Mouse (Mus musculus) hindbrain, postnatal 0 days (tissue): ENCODE measurements around the gene Ccnjl. TPM values are rescaled to one million over a fixed set of nuclear protein-coding genes. Genes with fewer than 3 reads are reported as not detected.

ENCODE experiments used
- ATAC-seq: fragments of 200-750 bp; cut with Nextera tagmentation; 2 replicates; pipeline ENCODE4 v1.8.0; 2017; ENCODE audit warnings: mild to moderate bottlenecking, moderate TSS enrichment, moderate library complexity
- DNase-seq: peaks from one replicate; pipeline ENCODE4 v3.0.0-alpha.2; 2015; ENCODE audit warnings: low spot score
- H3K27ac ChIP-seq: fragments of 300-500 bp; sonication (generic); 2 replicates; pipeline ENCODE4 v1.5.1; 2014; ENCODE audit warnings: mild to moderate bottlenecking
- H3K27me3 ChIP-seq: fragments of 300-500 bp; sonication (generic); 2 replicates; pipeline ENCODE4 v1.6.1; 2014; ENCODE audit warnings: low read length, mixed read lengths; ENCODE audit not compliant: insufficient read depth
- H3K36me3 ChIP-seq: fragments of 300-500 bp; sonication (generic); 2 replicates; pipeline ENCODE4 v1.6.1; 2014; ENCODE audit warnings: low read length, mixed read lengths; ENCODE audit not compliant: insufficient read depth
- H3K4me1 ChIP-seq: fragments of 300-500 bp; sonication (generic); 2 replicates; pipeline ENCODE4 v1.6.1; 2014; ENCODE audit warnings: antibody characterized with exemption, low read length, mixed read lengths; ENCODE audit not compliant: insufficient read depth
- H3K4me2 ChIP-seq: fragments of 300-500 bp; sonication (generic); 2 replicates; pipeline ENCODE4 v1.6.1; 2014; ENCODE audit warnings: low read depth, mild to moderate bottlenecking, low read length, moderate library complexity, mixed read lengths
- H3K4me3 ChIP-seq: fragments of 300-500 bp; sonication (generic); 2 replicates; pipeline ENCODE4 v1.5.1; 2014; ENCODE audit warnings: low read length
- H3K9ac ChIP-seq: fragments of 300-500 bp; sonication (generic); replicated peaks from 2 replicates; pipeline ENCODE4 v1.6.1; 2014; ENCODE audit warnings: mild to moderate bottlenecking, low read length, moderate library complexity, mixed read lengths
- H3K9me3 ChIP-seq: fragments of 300-500 bp; sonication (generic); 2 replicates; pipeline ENCODE4 v1.6.1; 2016; ENCODE audit warnings: low read length, mixed read lengths
- CTCF ChIP-seq: IDR thresholded peaks from 2 replicates; pipeline ENCODE4 v1.5.1; 2016; ENCODE audit warnings: antibody characterized with exemption, control low read depth, low read depth
- WGBS: fragments of 180-500 bp; shearing (Covaris S2); extraction: QIAGEN DNeasy Blood & Tissue Kit; methylation state at CpG from one replicate; pipeline ENCODE4 v1.1.7; 2014; 5-methylcytosine and 5-hydroxymethylcytosine counted together
- polyA plus RNA-seq: library from polyadenylated mRNA; unstranded; fragments of >200 nt; fragmentation: Nextera tagmentation; extraction: Ambion mirVana; gene quantifications from 2 replicates; pipeline ENCODE4 v1.2.1, GENCODE M21; 2015
- total RNA-seq: library from RNA; depleted of rRNA; stranded (reverse); fragments of >200 nt; gene quantifications from 2 replicates; pipeline ENCODE4 v1.2.3, GENCODE M21; 2014

Ccnjl gene
- total and polyA plus RNA-seq, 2 experiments from 2014 or later, result 2.4 to 5.5 TPM

GRCm38 (mm10) chr11:43505188-43505587 is 23.4 kb upstream of the Ccnjl start:
- WGBS, result 58% methylated on average over 7 of the region's 7 CpGs
- TF ChIP-seq CTCF, result no peak
- Histone ChIP-seq H3K4me3 (no peak overlapping the region), H3K27me3 (no peaks in the 10 kb centered on the region), H3K27ac (no peak overlapping the region), H3K9me3 (no peaks in the 10 kb centered on the region), H3K4me2 (no peak overlapping the region), H3K9ac (no peak overlapping the region), H3K4me1 (no peaks in the 10 kb centered on the region), H3K36me3 (no peaks in the 10 kb centered on the region)
- ATAC-seq (no peak), DNase-seq (no peak)

GRCm38 (mm10) chr11:43507976-43508375 is 20.6 kb upstream of the Ccnjl start:
- TF ChIP-seq CTCF, result no peak
- Histone ChIP-seq H3K36me3 (no peaks in the 10 kb centered on the region), H3K9me3 (no peaks in the 10 kb centered on the region), H3K9ac (no peak overlapping the region), H3K27me3 (no peaks in the 10 kb centered on the region), H3K4me1 (no peaks in the 10 kb centered on the region), H3K27ac (no peak overlapping the region), H3K4me2 (no peak overlapping the region), H3K4me3 (no peak overlapping the region)
- DNase-seq (peak; percentile 21), ATAC-seq (no peak)
- WGBS, result 66% methylated on average over 6 of the region's 6 CpGs

GRCm38 (mm10) chr11:43509878-43510277 is 18.7 kb upstream of the Ccnjl start:
- no peaks in the 10 kb centered on the region for H3K9me3 ChIP-seq
- H3K27ac ChIP-seq, result no peak overlapping the region
- 91% methylated on average over 5 of the region's 5 CpGs for WGBS
- no peaks in the 10 kb centered on the region for H3K27me3 ChIP-seq
- DNase-seq, result no peak
- TF ChIP-seq CTCF, result no peak
- no peak overlapping the region for H3K4me2 ChIP-seq
- H3K4me3 ChIP-seq, result no peak overlapping the region
- H3K4me1 ChIP-seq, result no peaks in the 10 kb centered on the region
- no peak for ATAC-seq
- H3K9ac ChIP-seq, result no peak overlapping the region
- H3K36me3 ChIP-seq, result no peaks in the 10 kb centered on the region

- 73% methylated on average over 2 of the region's 2 CpGs for whole genome bisulfite sequencing
- Histone ChIP-seq H3K4me1 (no peaks in the 10 kb centered on the region), H3K27ac (no peak overlapping the region), H3K27me3 (no peaks in the 10 kb centered on the region), H3K9me3 (no peaks in the 10 kb centered on the region), H3K36me3 (no peaks in the 10 kb centered on the region), H3K4me3 (no peak overlapping the region), H3K4me2 (no peak overlapping the region), H3K9ac (no peak overlapping the region)
- ATAC-seq, result no peak
- no peak for TF ChIP-seq CTCF
- DNase-seq, result no peak
Measured at GRCm38 (mm10) chr11:43512661-43513190, 15.9 kb upstream of the Ccnjl start.

- peak; percentile 62 for TF ChIP-seq CTCF
- H3K9ac ChIP-seq, result no peak overlapping the region
- H3K4me3 ChIP-seq, result no peak overlapping the region
- 51% methylated on average over 8 of the region's 8 CpGs for WGBS
- no peaks in the 10 kb centered on the region for H3K9me3 ChIP-seq
- H3K27me3 ChIP-seq, result no peaks in the 10 kb centered on the region
- no peak overlapping the region for H3K27ac ChIP-seq
- ATAC-seq, result peak; percentile 33; the same call in 1 of the 2 replicates
- peak; percentile 31 for DNase-seq
- no peaks in the 10 kb centered on the region for H3K4me1 ChIP-seq
- H3K4me2 ChIP-seq, result no peak overlapping the region
- H3K36me3 ChIP-seq, result no peaks in the 10 kb centered on the region
Measured at GRCm38 (mm10) chr11:43516344-43517021, 12.1 kb upstream of the Ccnjl start.

- Histone ChIP-seq H3K4me2 (no peak overlapping the region), H3K27me3 (no peaks in the 10 kb centered on the region), H3K4me3 (no peak overlapping the region), H3K36me3 (no peaks in the 10 kb centered on the region), H3K27ac (no peak overlapping the region), H3K9ac (no peak overlapping the region), H3K4me1 (no peaks in the 10 kb centered on the region), H3K9me3 (no peaks in the 10 kb centered on the region)
- DNase-seq (peak; percentile 51), ATAC-seq (no peak; the same call in 1 of the 2 replicates)
- no peak for TF ChIP-seq CTCF
- 46% methylated on average over 11 of the region's 11 CpGs for WGBS
Measured at GRCm38 (mm10) chr11:43517641-43518040, 10.9 kb upstream of the Ccnjl start.

- no peak overlapping the region for H3K27ac ChIP-seq
- peak; percentile 31 for TF ChIP-seq CTCF
- no peaks in the 10 kb centered on the region for H3K4me1 ChIP-seq
- H3K27me3 ChIP-seq, result no peaks in the 10 kb centered on the region
- no peak overlapping the region for H3K4me2 ChIP-seq
- no peaks in the 10 kb centered on the region for H3K9me3 ChIP-seq
- no peak for ATAC-seq
- no peaks in the 10 kb centered on the region for H3K36me3 ChIP-seq
- no peak for DNase-seq
- no peak overlapping the region for H3K4me3 ChIP-seq
- H3K9ac ChIP-seq, result no peak overlapping the region
Measured at GRCm38 (mm10) chr11:43518086-43518485, 10.5 kb upstream of the Ccnjl start.
